12 mouse cellular contexts compared by ENCODE assay signal in genomic region chr5:119625603-119626002, GRCm38 (mm10). TPM values are rescaled to one million over a fixed set of nuclear protein-coding genes. Genes with fewer than 3 reads are reported as not detected.
DNase-seq lines count a peak whose midpoint lies in the region; ATAC-seq and TF ChIP-seq lines count a peak whose summit lies in the region.
"Had no signal": no experiment of that assay in that cellular context is flagged by ENCODE, and none has a peak within 500 bp of the region (broad histone marks: within the 10 kb centered on the region; RNA-seq: fewer than 3 reads in every experiment).

No protein-coding gene starts in this region.

- no peaks in the 10 kb centered on the region for H3K36me3 ChIP-seq in kidney, postnatal 0 days (ENCODE audit: insufficient read depth, low read length)
- no peaks in the 10 kb centered on the region for H3K36me3 ChIP-seq in kidney, embryonic 14.5 days (ENCODE audit: control insufficient read depth, insufficient read depth, low read length)
- no peaks in the 10 kb centered on the region for H3K36me3 ChIP-seq in embryonic facial prominence, embryonic 11.5 days (replicated peaks; ENCODE audit: control insufficient read depth, insufficient read depth, low read depth, low read length)
- H3K36me3 ChIP-seq: midbrain, embryonic 10.5 days; neural tube, embryonic 12.5 days had no signal

- H3K9me3 ChIP-seq in kidney, postnatal 0 days (replicated peaks; ENCODE audit: low read length) = no peaks in the 10 kb centered on the region
- no peaks in the 10 kb centered on the region for H3K9me3 ChIP-seq in kidney, embryonic 14.5 days (ENCODE audit: control insufficient read depth, low read length)
- no peaks in the 10 kb centered on the region for H3K9me3 ChIP-seq in embryonic facial prominence, embryonic 11.5 days (replicated peaks; ENCODE audit: control insufficient read depth, low read length)
- H3K9me3 ChIP-seq: midbrain, embryonic 10.5 days; neural tube, embryonic 12.5 days had no signal

- DNase-seq in kidney, postnatal 0 days (ENCODE audit: low spot score) = peak; percentile 59
- DNase-seq in ovary, postnatal 14 days (ENCODE audit: low spot score) = peak; percentile 21
- DNase-seq in ovary, postnatal 36 days (ENCODE audit: low spot score) = no peak
- DNase-seq in embryonic facial prominence, embryonic 11.5 days (ENCODE audit: low spot score) = peak; percentile 56
- DNase-seq in heart, adult 18-20 months = no peak
- DNase-seq: left cerebral cortex, postnatal 4 days; right cerebral cortex, adult 18-20 months; thymus, postnatal 4 days had no signal

- no peak overlapping the region for H3K9ac ChIP-seq in kidney, postnatal 0 days (ENCODE audit: low read depth, low read length)
- H3K9ac ChIP-seq in kidney, embryonic 14.5 days (ENCODE audit: low read depth, low read length) = no peak overlapping the region
- no peak overlapping the region for H3K9ac ChIP-seq in embryonic facial prominence, embryonic 11.5 days (replicated peaks; ENCODE audit: low read length)
- H3K9ac ChIP-seq: neural tube, embryonic 12.5 days had no signal

- TF ChIP-seq CTCF in kidney, postnatal 0 days (IDR thresholded peaks at IDR 0.05; ENCODE audit: low read depth) = no peak

- ATAC-seq in kidney, postnatal 0 days (replicated peaks; ENCODE audit: low FRiP score, low read depth) = no peak
- ATAC-seq in kidney, embryonic 14.5 days (ENCODE audit: low FRiP score, low TSS enrichment) = no peak
- no peak for ATAC-seq in embryonic facial prominence, embryonic 11.5 days (replicated peaks; ENCODE audit: insufficient number of reproducible peaks, low FRiP score, low TSS enrichment, low read depth)
- no peak for ATAC-seq in frontal cortex, adult (ENCODE audit: low TSS enrichment)

- H3K4me1 ChIP-seq in kidney, postnatal 0 days (replicated peaks; ENCODE audit: insufficient read depth, low read length) = peaks cover 8% of the 10 kb centered on the region; the same call in 1 of the 2 replicates
- H3K4me1 ChIP-seq in kidney, embryonic 14.5 days (ENCODE audit: control insufficient read depth, insufficient read depth, low read length) = peaks cover 11% of the 10 kb centered on the region; the same call in 1 of the 2 replicates
- peaks cover 9% of the 10 kb centered on the region for H3K4me1 ChIP-seq in embryonic facial prominence, embryonic 11.5 days (ENCODE audit: control insufficient read depth, insufficient read depth, low read length)

- no peak overlapping the region for H3K4me2 ChIP-seq in kidney, postnatal 0 days (ENCODE audit: low read length)
- no peak overlapping the region for H3K4me2 ChIP-seq in kidney, embryonic 14.5 days (replicated peaks; ENCODE audit: low read depth, low read length)
- no peak overlapping the region for H3K4me2 ChIP-seq in embryonic facial prominence, embryonic 11.5 days (ENCODE audit: low read depth, low read length)
- H3K4me2 ChIP-seq: neural tube, embryonic 12.5 days had no signal

- H3K4me3 ChIP-seq in kidney, postnatal 0 days (replicated peaks; ENCODE audit: low read depth, low read length) = no peak overlapping the region
- H3K4me3 ChIP-seq in kidney, embryonic 14.5 days (ENCODE audit: low read length) = no peak overlapping the region
- H3K4me3 ChIP-seq in embryonic facial prominence, embryonic 11.5 days (ENCODE audit: low read depth, low read length) = no peak overlapping the region
- H3K4me3 ChIP-seq: neural tube, embryonic 12.5 days had no signal

- peaks cover 22% of the 10 kb centered on the region for H3K27me3 ChIP-seq in kidney, postnatal 0 days (ENCODE audit: insufficient read depth, low read length)
- H3K27me3 ChIP-seq in kidney, embryonic 14.5 days (ENCODE audit: control insufficient read depth, insufficient read depth, low read length) = peaks cover 28% of the 10 kb centered on the region
- H3K27me3 ChIP-seq in embryonic facial prominence, embryonic 11.5 days (ENCODE audit: control insufficient read depth, insufficient read depth, low read length) = peaks cover 18% of the 10 kb centered on the region

- 7% methylated on average over 13 of the region's 13 CpGs for WGBS in kidney, postnatal 0 days
- 3% methylated on average over 13 of the region's 13 CpGs for WGBS in kidney, embryonic 14.5 days
- WGBS in embryonic facial prominence, embryonic 11.5 days = under 1% methylated on average over 13 of the region's 13 CpGs

- no peak overlapping the region for H3K27ac ChIP-seq in kidney, postnatal 0 days
- no peak overlapping the region for H3K27ac ChIP-seq in kidney, embryonic 14.5 days (ENCODE audit: low read depth, low read length)
- no peak overlapping the region for H3K27ac ChIP-seq in embryonic facial prominence, embryonic 11.5 days (replicated peaks; ENCODE audit: low read depth, low read length)
- H3K27ac ChIP-seq: midbrain, embryonic 10.5 days; neural tube, embryonic 12.5 days had no signal

RNA-seq across cellular contexts. Expression of gene Tbx3, which starts 44.9 kb away (rescaled TPM):
- polyA plus RNA-seq in kidney, postnatal 0 days (2015; fragmentation: Nextera tagmentation; extraction: Ambion mirVana) = 32.9 and 36.8 TPM in 2 replicates
- 31.7 and 53.3 TPM in 2 replicates for polyA plus RNA-seq in kidney, embryonic 14.5 days (2014; fragmentation: Nextera tagmentation; extraction: Ambion mirVana)
- 36.9 and 39.8 TPM in 2 replicates for polyA plus RNA-seq in embryonic facial prominence, embryonic 11.5 days (2014; fragmentation: Nextera tagmentation; extraction: Ambion mirVana)
- total RNA-seq in heart, adult 18-20 months (2021) = 10 to 100 TPM; 10.1 to 10.9 TPM

Comparison
In these comparisons a context has a peak if more than half of its experiments do, and no peak if none do; other contexts are left out.
1. DNase-seq: peak in kidney, postnatal 0 days (single experiment), ovary, postnatal 14 days (single experiment) and embryonic facial prominence, embryonic 11.5 days (single experiment); none in ovary, postnatal 36 days (single experiment) and heart, adult 18-20 months (0 of 2).